Mouse (Mus musculus): Measurements from ENCODE around the gene Rnf114. TPM values are rescaled to one million over a fixed set of nuclear protein-coding genes. Genes with fewer than 3 reads are reported as not detected.

Gene Rnf114
- polyA plus RNA-seq, 1 experiment from 2014 or later = 65.3 TPM

GRCm38 (mm10) chr2:167453814-167454213 is 38.6 kb upstream of the Rnf114 start:
- DNase-seq (ENCODE audit: low spot score) (peak; percentile 24), ATAC-seq (ENCODE audit: low read depth) (no peak)
- Histone ChIP-seq H3K36me3 (ENCODE audit: control insufficient read depth, insufficient read depth, low read length) (peaks cover 68% of the 10 kb centered on the region), H3K27ac (replicated peaks; ENCODE audit: low read depth, low read length) (no peak overlapping the region), H3K27me3 (replicated peaks; ENCODE audit: control insufficient read depth, insufficient read depth, low read length) (no peaks in the 10 kb centered on the region), H3K4me1 (ENCODE audit: control insufficient read depth, insufficient read depth, low read length) (no peaks in the 10 kb centered on the region), H3K9ac (ENCODE audit: low read depth, low read length) (no peak overlapping the region), H3K4me3 (ENCODE audit: low read depth, low read length) (no peak overlapping the region), H3K4me2 (ENCODE audit: low read depth, low read length) (no peak overlapping the region), H3K9me3 (ENCODE audit: control insufficient read depth, low read length) (no peaks in the 10 kb centered on the region)
- WGBS = 66% methylated on average over 3 of the region's 3 CpGs

DNA sequence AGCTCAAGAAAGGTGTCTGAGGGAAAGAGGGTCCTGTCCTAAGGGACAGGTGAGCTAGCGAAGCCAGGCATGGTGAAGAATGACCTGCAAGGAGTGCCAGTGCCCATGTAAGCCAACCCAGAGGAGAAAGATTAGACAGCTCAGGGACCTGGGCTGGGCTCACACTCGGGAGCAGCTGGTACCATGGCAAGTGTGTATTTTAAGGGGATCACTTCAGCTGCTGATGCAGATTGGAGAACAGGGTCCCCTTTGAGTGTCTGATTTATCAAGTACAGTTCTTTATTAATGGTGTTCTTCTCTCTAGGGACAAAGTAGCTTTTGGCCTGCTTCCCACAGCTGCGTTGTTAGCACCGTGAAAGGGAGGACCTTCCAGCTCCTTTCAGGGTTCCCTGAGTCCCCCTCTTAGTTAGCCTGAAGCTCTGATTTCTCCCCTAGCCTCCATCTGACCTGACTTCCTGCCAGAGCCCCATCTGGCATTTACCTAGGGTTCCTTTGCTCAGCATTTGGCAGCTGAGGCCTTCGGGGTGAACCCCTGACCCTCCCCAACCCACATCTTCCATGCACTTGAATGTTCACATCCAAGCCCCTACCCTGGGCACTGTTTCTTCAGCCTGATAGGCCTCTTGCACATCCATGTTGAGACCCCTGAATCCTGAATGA is 36.0 kb upstream of the Rnf114 start:
- H3K9me3 ChIP-seq (ENCODE audit: control insufficient read depth, low read length) = no peaks in the 10 kb centered on the region
- 87% methylated on average over 5 of the region's 5 CpGs for WGBS
- no peak overlapping the region for H3K27ac ChIP-seq (replicated peaks; ENCODE audit: low read depth, low read length)
- H3K4me1 ChIP-seq (ENCODE audit: control insufficient read depth, insufficient read depth, low read length) = no peaks in the 10 kb centered on the region
- no peak overlapping the region for H3K4me3 ChIP-seq (ENCODE audit: low read depth, low read length)
- DNase-seq (ENCODE audit: low spot score) (no peak), ATAC-seq (ENCODE audit: low read depth) (no peak)
- H3K9ac ChIP-seq (ENCODE audit: low read depth, low read length) = no peak overlapping the region
- no peak overlapping the region for H3K4me2 ChIP-seq (ENCODE audit: low read depth, low read length)
- H3K27me3 ChIP-seq (replicated peaks; ENCODE audit: control insufficient read depth, insufficient read depth, low read length) = no peaks in the 10 kb centered on the region
- H3K36me3 ChIP-seq (ENCODE audit: control insufficient read depth, insufficient read depth, low read length) = peaks cover 51% of the 10 kb centered on the region

GRCm38 (mm10) chr2:167457213-167457612 is 35.2 kb upstream of the Rnf114 start:
- H3K4me2 ChIP-seq (ENCODE audit: low read depth, low read length) = no peak overlapping the region
- H3K9me3 ChIP-seq (ENCODE audit: control insufficient read depth, low read length) = no peaks in the 10 kb centered on the region
- DNase-seq (ENCODE audit: low spot score) (no peak), ATAC-seq (ENCODE audit: low read depth) (no peak)
- peaks cover 52% of the 10 kb centered on the region for H3K36me3 ChIP-seq (ENCODE audit: control insufficient read depth, insufficient read depth, low read length)
- H3K4me3 ChIP-seq (ENCODE audit: low read depth, low read length) = no peak overlapping the region
- no peak overlapping the region for H3K9ac ChIP-seq (ENCODE audit: low read depth, low read length)
- WGBS = 91% methylated on average over 9 of the region's 9 CpGs
- H3K27ac ChIP-seq (replicated peaks; ENCODE audit: low read depth, low read length) = no peak overlapping the region
- no peaks in the 10 kb centered on the region for H3K4me1 ChIP-seq (ENCODE audit: control insufficient read depth, insufficient read depth, low read length)
- H3K27me3 ChIP-seq (replicated peaks; ENCODE audit: control insufficient read depth, insufficient read depth, low read length) = no peaks in the 10 kb centered on the region

- 100% methylated on average over 3 of the region's 3 CpGs for WGBS
- no peak overlapping the region for H3K4me3 ChIP-seq (ENCODE audit: low read depth, low read length)
- no peaks in the 10 kb centered on the region for H3K9me3 ChIP-seq (ENCODE audit: control insufficient read depth, low read length)
- no peak overlapping the region for H3K4me2 ChIP-seq (ENCODE audit: low read depth, low read length)
- H3K4me1 ChIP-seq (ENCODE audit: control insufficient read depth, insufficient read depth, low read length) = no peaks in the 10 kb centered on the region
- H3K27ac ChIP-seq (replicated peaks; ENCODE audit: low read depth, low read length) = no peak overlapping the region
- ATAC-seq (ENCODE audit: low read depth) (no peak), DNase-seq (ENCODE audit: low spot score) (no peak)
- H3K27me3 ChIP-seq (replicated peaks; ENCODE audit: control insufficient read depth, insufficient read depth, low read length) = no peaks in the 10 kb centered on the region
- peaks cover 54% of the 10 kb centered on the region for H3K36me3 ChIP-seq (ENCODE audit: control insufficient read depth, insufficient read depth, low read length)
- no peak overlapping the region for H3K9ac ChIP-seq (ENCODE audit: low read depth, low read length)
Measured at GRCm38 (mm10) chr2:167458548-167458947, 33.9 kb upstream of the Rnf114 start.

DNA sequence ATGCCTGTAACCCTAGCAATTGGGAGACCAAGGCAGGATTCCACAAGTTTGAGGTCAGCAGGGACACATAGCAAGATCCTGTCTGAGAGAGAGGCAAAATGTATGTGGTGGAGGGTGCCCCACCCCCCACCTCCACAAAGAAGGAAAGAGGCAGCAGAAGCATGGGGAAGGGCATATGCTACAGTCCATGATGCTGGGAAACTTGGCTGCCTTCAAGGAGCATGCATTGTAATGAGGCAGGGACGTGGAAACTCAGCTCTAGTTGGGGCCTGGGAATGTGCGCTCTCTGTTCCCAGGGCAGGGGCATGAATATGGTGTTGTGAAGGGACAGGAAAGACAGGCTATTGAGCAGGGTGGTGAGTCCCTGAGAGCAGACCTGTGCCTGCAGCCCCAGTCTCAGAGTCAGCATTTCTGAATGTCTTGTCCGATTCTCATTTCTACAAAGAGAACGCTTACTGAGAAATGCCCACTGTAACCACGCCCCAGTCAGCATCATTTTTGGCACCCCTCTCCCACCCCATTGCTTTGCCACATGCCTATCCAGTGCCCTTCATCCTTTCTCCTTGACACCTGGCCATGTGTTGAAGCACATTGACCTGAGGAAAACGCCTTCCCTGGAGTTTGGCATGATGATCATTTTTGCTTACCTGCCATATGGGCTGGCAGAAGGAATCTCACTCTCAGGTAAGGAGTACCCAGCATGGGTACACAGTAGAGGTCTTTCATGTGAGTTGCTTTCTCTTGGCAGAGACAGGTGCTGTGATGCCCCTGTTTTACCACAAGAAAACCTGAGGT is 33.2 kb upstream of the Rnf114 start:
- Histone ChIP-seq H3K4me1 (ENCODE audit: control insufficient read depth, insufficient read depth, low read length) (no peaks in the 10 kb centered on the region), H3K36me3 (ENCODE audit: control insufficient read depth, insufficient read depth, low read length) (peaks cover 50% of the 10 kb centered on the region), H3K9ac (ENCODE audit: low read depth, low read length) (no peak overlapping the region), H3K27ac (replicated peaks; ENCODE audit: low read depth, low read length) (no peak overlapping the region), H3K4me3 (ENCODE audit: low read depth, low read length) (no peak overlapping the region), H3K4me2 (ENCODE audit: low read depth, low read length) (no peak overlapping the region), H3K27me3 (replicated peaks; ENCODE audit: control insufficient read depth, insufficient read depth, low read length) (no peaks in the 10 kb centered on the region), H3K9me3 (ENCODE audit: control insufficient read depth, low read length) (no peaks in the 10 kb centered on the region)
- ATAC-seq (ENCODE audit: low read depth) (no peak), DNase-seq (ENCODE audit: low spot score) (no peak)
- WGBS = 87% methylated on average over 6 of the region's 6 CpGs

GRCm38 (mm10) chr2:167462954-167463353 is 29.5 kb upstream of the Rnf114 start:
- H3K36me3 ChIP-seq (ENCODE audit: control insufficient read depth, insufficient read depth, low read length) = peaks cover 35% of the 10 kb centered on the region; the same call in 1 of the 2 replicates
- no peak overlapping the region for H3K4me3 ChIP-seq (ENCODE audit: low read depth, low read length)
- no peaks in the 10 kb centered on the region for H3K4me1 ChIP-seq (ENCODE audit: control insufficient read depth, insufficient read depth, low read length)
- no peak overlapping the region for H3K27ac ChIP-seq (replicated peaks; ENCODE audit: low read depth, low read length)
- DNase-seq (ENCODE audit: low spot score) (peak; percentile 52), ATAC-seq (ENCODE audit: low read depth) (peak; percentile 72)
- H3K9ac ChIP-seq (ENCODE audit: low read depth, low read length) = no peak overlapping the region
- no peaks in the 10 kb centered on the region for H3K9me3 ChIP-seq (ENCODE audit: control insufficient read depth, low read length)
- 63% methylated on average over 6 of the region's 6 CpGs for WGBS
- H3K4me2 ChIP-seq (ENCODE audit: low read depth, low read length) = no peak overlapping the region
- H3K27me3 ChIP-seq (replicated peaks; ENCODE audit: control insufficient read depth, insufficient read depth, low read length) = no peaks in the 10 kb centered on the region

DNA sequence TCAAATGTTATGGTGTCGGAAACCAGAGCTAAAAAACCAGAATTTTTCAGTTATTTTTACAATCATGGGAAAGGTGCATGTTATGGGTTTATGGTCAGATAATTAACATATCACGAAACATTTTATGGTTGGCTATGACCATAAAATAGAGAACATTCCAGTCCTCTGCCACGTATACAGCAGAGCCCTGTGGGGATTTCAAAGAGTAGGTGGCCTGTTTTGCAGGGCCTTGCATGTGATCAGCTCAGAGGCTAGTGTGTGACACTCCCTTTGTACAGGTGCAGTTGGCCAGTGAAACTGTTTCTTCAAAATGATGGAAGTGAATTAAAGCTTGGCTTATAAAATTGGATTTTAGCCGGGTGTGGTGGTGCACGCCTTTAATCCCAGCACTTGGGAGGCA is 28.6 kb upstream of the Rnf114 start:
- ATAC-seq (ENCODE audit: low read depth) (no peak), DNase-seq (ENCODE audit: low spot score) (no peak)
- Histone ChIP-seq H3K9ac (ENCODE audit: low read depth, low read length) (no peak overlapping the region), H3K27me3 (replicated peaks; ENCODE audit: control insufficient read depth, insufficient read depth, low read length) (no peaks in the 10 kb centered on the region), H3K27ac (replicated peaks; ENCODE audit: low read depth, low read length) (no peak overlapping the region), H3K4me2 (ENCODE audit: low read depth, low read length) (no peak overlapping the region), H3K4me1 (ENCODE audit: control insufficient read depth, insufficient read depth, low read length) (no peaks in the 10 kb centered on the region), H3K4me3 (ENCODE audit: low read depth, low read length) (no peak overlapping the region), H3K9me3 (ENCODE audit: control insufficient read depth, low read length) (no peaks in the 10 kb centered on the region), H3K36me3 (ENCODE audit: control insufficient read depth, insufficient read depth, low read length) (peaks cover 37% of the 10 kb centered on the region)
- 90% methylated on average over 5 of the region's 5 CpGs for WGBS

DNA sequence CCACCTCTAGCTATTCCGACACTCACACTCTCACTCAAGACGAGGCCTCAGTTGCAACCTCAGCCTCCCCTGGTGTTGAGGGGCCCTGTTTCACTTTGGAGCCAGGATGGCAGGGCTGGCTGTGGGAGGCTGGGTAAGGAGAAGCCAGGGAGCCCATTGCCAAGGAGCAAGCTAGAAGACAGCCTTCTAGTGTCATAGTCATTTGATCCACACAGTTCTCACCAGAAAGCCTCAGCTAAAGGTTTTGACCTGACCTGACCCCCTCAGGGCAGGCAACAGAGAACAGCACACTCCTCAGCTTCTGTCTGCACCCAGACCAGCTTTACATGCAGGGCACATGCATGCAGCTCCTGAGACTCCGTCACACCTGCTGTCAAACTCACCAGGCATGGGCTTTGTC is 26.5 kb upstream of the Rnf114 start:
- no peak overlapping the region for H3K4me2 ChIP-seq (ENCODE audit: low read depth, low read length)
- no peaks in the 10 kb centered on the region for H3K27me3 ChIP-seq (replicated peaks; ENCODE audit: control insufficient read depth, insufficient read depth, low read length)
- H3K27ac ChIP-seq (replicated peaks; ENCODE audit: low read depth, low read length) = no peak overlapping the region
- 76% methylated on average over 3 of the region's 3 CpGs for WGBS
- ATAC-seq (ENCODE audit: low read depth) (no peak), DNase-seq (ENCODE audit: low spot score) (no peak)
- no peak overlapping the region for H3K9ac ChIP-seq (ENCODE audit: low read depth, low read length)
- no peaks in the 10 kb centered on the region for H3K9me3 ChIP-seq (ENCODE audit: control insufficient read depth, low read length)
- H3K36me3 ChIP-seq (ENCODE audit: control insufficient read depth, insufficient read depth, low read length) = peaks cover 45% of the 10 kb centered on the region
- H3K4me1 ChIP-seq (ENCODE audit: control insufficient read depth, insufficient read depth, low read length) = no peaks in the 10 kb centered on the region
- H3K4me3 ChIP-seq (ENCODE audit: low read depth, low read length) = no peak overlapping the region

- no peak overlapping the region for H3K4me3 ChIP-seq (ENCODE audit: low read depth, low read length)
- DNase-seq (ENCODE audit: low spot score) (no peak), ATAC-seq (ENCODE audit: low read depth) (no peak)
- H3K9ac ChIP-seq (ENCODE audit: low read depth, low read length) = no peak overlapping the region
- WGBS = 81% methylated on average over 5 of the region's 5 CpGs
- peaks cover 52% of the 10 kb centered on the region for H3K36me3 ChIP-seq (ENCODE audit: control insufficient read depth, insufficient read depth, low read length)
- no peak overlapping the region for H3K4me2 ChIP-seq (ENCODE audit: low read depth, low read length)
- no peaks in the 10 kb centered on the region for H3K4me1 ChIP-seq (ENCODE audit: control insufficient read depth, insufficient read depth, low read length)
- H3K27ac ChIP-seq (replicated peaks; ENCODE audit: low read depth, low read length) = no peak overlapping the region
- no peaks in the 10 kb centered on the region for H3K27me3 ChIP-seq (replicated peaks; ENCODE audit: control insufficient read depth, insufficient read depth, low read length)
- H3K9me3 ChIP-seq (ENCODE audit: control insufficient read depth, low read length) = no peaks in the 10 kb centered on the region
Measured at GRCm38 (mm10) chr2:167467214-167467613, 25.2 kb upstream of the Rnf114 start.
